Mouse (Mus musculus) cerebellum, adult (tissue): ENCODE results near the gene Pip5k1b.
"Not testable (repeated sequence)": the region's sequence is repeated elsewhere in the genome, so short reads cannot be mapped to it uniquely, and the experiment has no call there.

ENCODE experiments used
- ATAC-seq: cut with Nextera tagmentation; 2 replicates; pipeline ENCODE4 v1.9.2; 2017; ENCODE audit warnings: mild to moderate bottlenecking, moderate library complexity, mixed read lengths; ENCODE audit not compliant: insufficient number of reproducible peaks, low FRiP score, low TSS enrichment

Pip5k1b gene

GRCm38 (mm10) chr19:24555466-24555903 is at the start of gene Pip5k1b:
Gene Pip5k1b, minus strand, starts transcription at chr19:24555872.
- ATAC-seq = peak; percentile 43

- ATAC-seq = no peak
These were observed 48.4 kb upstream of the Pip5k1b start for GRCm38 (mm10) chr19:24604105-24604504.

- no peak for ATAC-seq
These were observed 47.8 kb upstream of the Pip5k1b start for GRCm38 (mm10) chr19:24603431-24603830.

- no peak for ATAC-seq
These were observed 31.1 kb upstream of the Pip5k1b start for GRCm38 (mm10) chr19:24586726-24587125.

DNA sequence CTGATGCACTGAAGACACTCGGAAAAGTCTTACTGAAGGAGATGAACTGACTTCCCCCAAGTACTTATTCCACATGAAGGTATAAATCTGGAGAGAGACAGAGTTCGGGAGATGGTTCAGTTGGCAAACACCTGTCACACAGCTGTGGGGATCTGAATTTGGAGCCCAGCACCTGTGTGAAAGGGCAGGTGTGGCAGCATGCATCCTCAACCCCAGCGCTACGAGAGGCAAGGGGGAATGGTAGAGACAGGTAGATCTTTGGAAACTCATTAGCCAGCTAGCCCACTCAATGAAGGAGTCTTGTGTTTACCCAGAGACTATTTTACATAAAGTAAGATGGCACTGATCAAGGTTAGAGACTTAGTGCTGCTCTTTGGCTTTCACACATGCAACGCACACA is 29.5 kb upstream of the Pip5k1b start:
- no peak for ATAC-seq

GRCm38 (mm10) chr19:24583956-24584355 is 28.3 kb upstream of the Pip5k1b start:
- ATAC-seq = no peak

- ATAC-seq = no peak
These were observed 20.5 kb upstream of the Pip5k1b start for GRCm38 (mm10) chr19:24576125-24576524.

DNA sequence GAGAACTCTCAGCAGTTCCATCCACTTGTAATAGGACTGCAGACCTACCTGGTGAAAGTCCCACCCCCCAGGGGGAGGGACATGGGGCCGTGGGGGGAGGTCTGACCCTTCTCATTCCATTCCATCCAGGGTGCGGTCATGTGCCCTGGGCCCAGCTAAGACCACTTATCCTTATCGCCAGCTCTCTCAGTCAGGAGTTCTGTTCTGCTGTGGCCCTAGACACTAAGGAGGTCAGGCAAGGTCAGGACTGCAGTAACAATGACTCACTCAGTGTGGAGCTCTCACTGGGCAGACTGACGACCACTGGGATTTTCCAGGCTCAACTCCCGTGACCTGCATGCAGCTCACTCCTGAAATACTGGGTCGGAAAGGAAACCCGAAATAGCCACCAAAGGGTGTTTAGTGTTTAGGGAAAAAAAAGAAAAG is 16.1 kb upstream of the Pip5k1b start:
- ATAC-seq = no peak

DNA sequence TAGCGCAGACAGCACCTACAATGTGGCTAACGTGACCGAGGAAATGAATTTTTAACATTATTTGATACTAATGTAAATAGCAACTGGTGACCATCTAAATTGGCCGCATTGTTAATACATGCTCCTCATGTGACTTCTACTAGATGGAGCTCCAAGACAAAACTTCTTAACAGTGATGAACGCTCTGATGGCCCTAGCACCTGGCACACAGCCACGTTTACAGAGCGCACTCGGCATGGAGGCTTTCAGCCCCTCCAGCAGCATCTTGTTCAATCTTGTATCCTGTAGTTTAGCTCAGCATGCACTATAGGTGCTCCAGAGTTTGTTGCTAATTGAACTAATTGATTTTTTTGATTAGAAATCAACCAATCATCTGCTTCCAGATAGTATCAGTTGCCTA is 15.3 kb upstream of the Pip5k1b start:
- ATAC-seq = no peak

DNA sequence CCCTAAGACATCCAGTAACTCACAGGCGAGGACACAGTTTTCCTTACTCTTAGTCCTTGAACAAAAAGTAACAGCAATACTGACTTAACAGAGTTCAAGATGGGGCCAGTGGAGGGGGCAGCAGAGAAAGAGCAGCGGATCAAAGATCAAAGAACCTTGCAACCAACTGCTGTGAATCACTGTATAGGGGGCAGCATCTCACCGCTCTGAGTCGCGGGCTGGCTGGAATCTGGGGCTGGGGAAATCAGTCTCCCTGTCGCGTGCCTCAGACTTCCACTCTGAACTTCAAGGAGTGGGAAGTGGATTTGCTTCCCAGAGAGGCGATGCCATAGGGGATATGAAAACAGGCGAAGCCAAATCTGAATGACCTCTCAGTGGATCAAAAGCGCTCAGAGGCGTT is 1.8 kb upstream of the Pip5k1b start:
- ATAC-seq = no peak

DNA sequence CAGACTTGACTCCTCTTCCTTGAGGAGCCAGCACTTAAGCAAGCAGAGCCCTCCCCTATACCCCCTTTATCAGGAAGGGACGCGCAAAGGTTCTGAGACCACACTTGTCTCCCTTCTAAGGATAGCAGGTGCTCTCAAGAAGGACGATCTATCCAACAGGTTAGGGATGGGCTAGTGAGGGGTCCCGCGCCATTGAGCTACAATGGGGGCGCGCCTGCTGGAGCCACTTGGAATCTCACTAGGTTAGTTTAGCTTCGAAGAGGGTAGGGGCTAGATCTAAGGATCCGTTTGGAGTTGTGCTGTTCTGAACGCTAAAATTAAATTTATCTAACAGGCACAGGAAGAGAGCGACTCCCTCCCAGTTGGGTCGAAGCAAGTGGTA is 904 bp upstream of the Pip5k1b start:
- peak; percentile 2; the same call in 1 of the 2 replicates for ATAC-seq

DNA sequence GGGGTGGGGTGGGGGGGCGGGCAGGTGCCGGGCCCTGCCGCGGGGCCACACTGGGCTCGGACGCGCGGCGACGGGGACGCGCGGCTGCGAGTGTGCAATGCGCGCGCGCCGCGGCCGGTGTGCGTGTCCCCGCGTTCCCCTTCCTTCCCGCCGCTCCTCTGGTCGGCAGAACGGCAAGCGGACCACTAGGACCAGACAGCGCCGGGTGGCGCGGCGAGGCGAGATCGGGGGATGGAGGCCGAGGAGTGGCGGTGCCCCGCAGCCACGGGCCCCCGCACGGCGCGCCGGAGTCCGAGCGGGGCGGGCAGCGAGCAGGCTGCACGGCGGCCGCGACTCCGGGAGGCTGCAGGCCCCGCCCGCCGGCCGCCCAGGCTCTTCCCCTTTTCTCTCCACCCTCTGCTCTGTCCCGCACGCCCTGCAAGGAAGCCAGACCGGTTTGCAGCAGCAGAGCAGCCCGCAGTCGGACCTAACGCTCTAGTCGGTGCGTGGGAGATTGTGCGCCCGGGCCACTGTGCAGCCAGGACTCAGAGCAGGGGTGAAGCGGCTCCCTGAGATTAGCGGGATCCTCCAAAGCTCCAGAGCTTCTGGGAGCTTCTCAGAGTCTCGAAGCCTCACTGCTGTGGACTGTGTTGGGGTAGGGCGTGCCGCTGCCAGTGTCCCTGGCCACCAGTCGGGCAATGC is 372 bp upstream of the Pip5k1b start:
- ATAC-seq = peak; percentile 80

GRCm38 (mm10) chr19:24554911-24555465 is 684 bp downstream of the Pip5k1b start:
- ATAC-seq = no peak

DNA sequence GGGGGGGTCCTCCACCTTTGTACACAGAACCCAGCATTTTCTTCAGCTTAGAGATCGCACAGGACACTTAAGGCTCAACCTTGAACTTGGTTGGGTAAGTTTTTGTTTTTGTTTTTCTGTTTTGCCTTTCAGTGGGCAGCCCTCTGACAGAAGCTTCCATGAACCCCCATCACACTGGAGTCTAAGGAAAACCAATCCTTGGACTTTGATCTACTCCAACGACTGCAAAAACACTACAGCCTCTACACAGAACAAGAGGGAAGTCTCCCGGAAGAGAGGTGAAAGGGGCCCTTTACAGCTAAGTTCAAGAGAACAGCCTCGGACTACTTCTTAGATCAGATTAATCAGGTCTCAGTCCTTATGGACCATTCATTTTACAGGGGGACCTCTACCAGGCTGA is 1.2 kb downstream of the Pip5k1b start:
- ATAC-seq = no peak

GRCm38 (mm10) chr19:24553291-24554075 is 2.2 kb downstream of the Pip5k1b start:
- no peak for ATAC-seq

- ATAC-seq = not testable (repeated sequence)
These were observed 3.0 kb downstream of the Pip5k1b start for GRCm38 (mm10) chr19:24552641-24553040.

GRCm38 (mm10) chr19:24551196-24551954 is 4.3 kb downstream of the Pip5k1b start:
- no peak for ATAC-seq

- no peak for ATAC-seq
These were observed 4.9 kb downstream of the Pip5k1b start for GRCm38 (mm10) chr19:24550778-24551177.

DNA sequence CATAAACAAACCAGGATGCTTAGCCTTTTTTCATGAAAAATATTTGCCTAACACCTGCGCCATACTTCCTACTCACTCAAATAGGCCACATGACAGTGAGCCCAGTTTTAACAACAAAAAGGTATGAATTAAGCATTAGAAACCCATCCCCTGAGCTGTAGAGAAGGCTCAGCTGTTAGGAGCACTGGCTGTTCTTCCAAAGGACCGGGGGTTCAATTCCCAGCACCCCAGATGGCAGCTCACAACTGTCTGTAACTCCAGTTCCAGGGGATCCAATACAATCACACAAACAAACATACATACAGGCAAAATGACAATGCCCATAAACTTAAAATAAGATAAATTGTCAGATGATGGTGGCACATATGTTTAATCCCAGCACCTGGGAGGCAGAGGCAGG is 5.7 kb downstream of the Pip5k1b start:
- ATAC-seq = no peak

GRCm38 (mm10) chr19:24548337-24548736 is 7.3 kb downstream of the Pip5k1b start:
- ATAC-seq = no peak

- ATAC-seq = no peak
These were observed 9.5 kb downstream of the Pip5k1b start for GRCm38 (mm10) chr19:24546153-24546552.
